Mouse (Mus musculus) hindbrain, embryonic 16.5 days (tissue): ENCODE data around the gene Mettl15. TPM values are rescaled to one million over a fixed set of nuclear protein-coding genes. Genes with fewer than 3 reads are reported as not detected.

Source experiments
- ATAC-seq: fragments of 200-750 bp; cut with Nextera tagmentation; 2 replicates; pipeline ENCODE4 v1.8.0; 2017; ENCODE audit warnings: moderate TSS enrichment, moderate library complexity
- H3K27ac ChIP-seq: fragments of 300-500 bp; sonication (generic); 2 replicates; pipeline ENCODE4 v1.5.1; 2014; ENCODE audit warnings: low read depth, mild to moderate bottlenecking, control low read depth, low read length, moderate library complexity
- H3K27me3 ChIP-seq: fragments of 300-500 bp; sonication (generic); replicated peaks from 2 replicates; pipeline ENCODE4 v1.6.1; 2014; ENCODE audit warnings: low read length; ENCODE audit not compliant: control insufficient read depth, insufficient read depth
- H3K36me3 ChIP-seq: fragments of 300-500 bp; sonication (generic); 2 replicates; pipeline ENCODE4 v1.6.1; 2014; ENCODE audit warnings: mild to moderate bottlenecking, low read length, moderate library complexity, mixed read lengths; ENCODE audit not compliant: control insufficient read depth, insufficient read depth
- H3K4me1 ChIP-seq: fragments of 300-500 bp; sonication (generic); 2 replicates; pipeline ENCODE4 v1.6.1; 2014; ENCODE audit warnings: low read depth, low read length; ENCODE audit not compliant: control insufficient read depth, insufficient read depth
- H3K4me2 ChIP-seq: fragments of 300-500 bp; sonication (generic); 2 replicates; pipeline ENCODE4 v1.6.1; 2014; ENCODE audit warnings: mild to moderate bottlenecking, low read length, control low read depth, moderate library complexity
- H3K4me3 ChIP-seq: fragments of 300-500 bp; sonication (generic); 2 replicates; pipeline ENCODE4 v1.5.1; 2014; ENCODE audit warnings: mild to moderate bottlenecking, low read length, control low read depth, moderate library complexity
- H3K9ac ChIP-seq: fragments of 300-500 bp; sonication (generic); 2 replicates; pipeline ENCODE4 v1.6.1; 2014; ENCODE audit warnings: low read depth, mild to moderate bottlenecking, control low read depth, low read length, moderate library complexity
- H3K9me3 ChIP-seq: fragments of 300-500 bp; sonication (generic); 2 replicates; pipeline ENCODE4 v1.6.1; 2014; ENCODE audit warnings: mild to moderate bottlenecking, low read length, moderate library complexity; ENCODE audit not compliant: control insufficient read depth
- WGBS: fragments of 180-500 bp; shearing (Covaris S2); extraction: QIAGEN DNeasy Blood & Tissue Kit; methylation state at CpG from one replicate; pipeline ENCODE4 v1.1.7; 2014; 5-methylcytosine and 5-hydroxymethylcytosine counted together
- polyA plus RNA-seq: library from polyadenylated mRNA; unstranded; fragments of >200 nt; fragmentation: Nextera tagmentation; extraction: Ambion mirVana; gene quantifications from 2 replicates; pipeline ENCODE4 v1.2.1, GENCODE M21; 2015

The Mettl15 gene
- polyA plus RNA-seq, 1 experiment from 2014 or later: 12.3 TPM

- no peaks in the 10 kb centered on the region for H3K9me3 ChIP-seq
- no peak for ATAC-seq
- WGBS: 7% methylated on average over 4 of the region's 4 CpGs
- H3K4me2 ChIP-seq: peak overlapping the region; percentile 78
- H3K4me1 ChIP-seq: peaks cover 6% of the 10 kb centered on the region
- H3K27ac ChIP-seq: peak overlapping the region; percentile 57
- no peaks in the 10 kb centered on the region for H3K27me3 ChIP-seq
- H3K4me3 ChIP-seq: peak overlapping the region; percentile 65
- no peaks in the 10 kb centered on the region for H3K36me3 ChIP-seq
- H3K9ac ChIP-seq: peak overlapping the region; percentile 60
These were observed 312 bp downstream of the Mettl15 start for GRCm38 (mm10) chr2:109280272-109280599.

- H3K4me3 ChIP-seq: peak overlapping the region; percentile 44
- no peak overlapping the region for H3K27ac ChIP-seq
- H3K9me3 ChIP-seq: no peaks in the 10 kb centered on the region
- WGBS: 2% methylated on average over 16 of the region's 16 CpGs
- peak overlapping the region; percentile 46 for H3K9ac ChIP-seq
- H3K4me1 ChIP-seq: peaks cover 6% of the 10 kb centered on the region
- no peak for ATAC-seq
- no peaks in the 10 kb centered on the region for H3K27me3 ChIP-seq
- H3K36me3 ChIP-seq: no peaks in the 10 kb centered on the region
- H3K4me2 ChIP-seq: peak overlapping the region; percentile 55
These were observed 2.5 kb downstream of the Mettl15 start for GRCm38 (mm10) chr2:109278036-109278435.

GRCm38 (mm10) chr2:109277593-109277992, 3.0 kb downstream of the Mettl15 start:
- Histone ChIP-seq H3K4me1 (peaks cover 6% of the 10 kb centered on the region), H3K9me3 (no peaks in the 10 kb centered on the region), H3K27me3 (no peaks in the 10 kb centered on the region), H3K36me3 (no peaks in the 10 kb centered on the region), H3K4me2 (peak overlapping the region; percentile 55), H3K4me3 (peak overlapping the region; percentile 44), H3K27ac (no peak overlapping the region), H3K9ac (peak overlapping the region; percentile 46)
- 7% methylated on average over 7 of the region's 7 CpGs for WGBS
- ATAC-seq: no peak

GRCm38 (mm10) chr2:109273098-109273497, 7.5 kb downstream of the Mettl15 start:
- Histone ChIP-seq H3K4me3 (no peak overlapping the region), H3K27ac (no peak overlapping the region), H3K9ac (no peak overlapping the region), H3K36me3 (no peaks in the 10 kb centered on the region), H3K9me3 (no peaks in the 10 kb centered on the region), H3K27me3 (no peaks in the 10 kb centered on the region), H3K4me1 (0 out of 2 replicates have a peak, but pooled peaks cover 1% of the 10 kb centered on the region), H3K4me2 (no peak overlapping the region)
- ATAC-seq: no peak
- 86% methylated on average over 1 of the region's 1 CpGs for WGBS

GRCm38 (mm10) chr2:109262779-109263178, 17.8 kb downstream of the Mettl15 start:
- 93% methylated on average over 1 of the region's 1 CpGs for WGBS
- H3K4me3 ChIP-seq: no peak overlapping the region
- no peaks in the 10 kb centered on the region for H3K27me3 ChIP-seq
- no peak overlapping the region for H3K27ac ChIP-seq
- H3K9ac ChIP-seq: no peak overlapping the region
- no peaks in the 10 kb centered on the region for H3K36me3 ChIP-seq
- no peaks in the 10 kb centered on the region for H3K4me1 ChIP-seq
- no peak for ATAC-seq
- no peak overlapping the region for H3K4me2 ChIP-seq
- no peaks in the 10 kb centered on the region for H3K9me3 ChIP-seq

GRCm38 (mm10) chr2:109241947-109242346, 38.6 kb downstream of the Mettl15 start:
- Histone ChIP-seq H3K9me3 (no peaks in the 10 kb centered on the region), H3K36me3 (no peaks in the 10 kb centered on the region), H3K27ac (no peak overlapping the region), H3K9ac (no peak overlapping the region), H3K4me1 (no peaks in the 10 kb centered on the region), H3K4me3 (no peak overlapping the region), H3K27me3 (no peaks in the 10 kb centered on the region), H3K4me2 (no peak overlapping the region)
- WGBS: 64% methylated on average over 3 of the region's 3 CpGs
- ATAC-seq: no peak

- Histone ChIP-seq H3K27ac (no peak overlapping the region), H3K4me3 (no peak overlapping the region), H3K36me3 (no peaks in the 10 kb centered on the region), H3K27me3 (no peaks in the 10 kb centered on the region), H3K9me3 (no peaks in the 10 kb centered on the region), H3K9ac (no peak overlapping the region), H3K4me2 (no peak overlapping the region), H3K4me1 (no peaks in the 10 kb centered on the region)
- ATAC-seq: no peak
- WGBS: 89% methylated on average over 1 of the region's 1 CpGs
These were observed 44.8 kb downstream of the Mettl15 start for GRCm38 (mm10) chr2:109235741-109236140.

GRCm38 (mm10) chr2:109233876-109234275, 46.7 kb downstream of the Mettl15 start:
- ATAC-seq: no peak
- Histone ChIP-seq H3K27ac (no peak overlapping the region), H3K4me1 (no peaks in the 10 kb centered on the region)

GRCm38 (mm10) chr2:109230443-109230842, 50.1 kb downstream of the Mettl15 start:
- H3K27me3 ChIP-seq: no peaks in the 10 kb centered on the region
- no peak overlapping the region for H3K9ac ChIP-seq
- no peak overlapping the region for H3K4me3 ChIP-seq
- H3K9me3 ChIP-seq: no peaks in the 10 kb centered on the region
- H3K4me2 ChIP-seq: no peak overlapping the region
- ATAC-seq: no peak
- no peaks in the 10 kb centered on the region for H3K4me1 ChIP-seq
- H3K36me3 ChIP-seq: no peaks in the 10 kb centered on the region
- no peak overlapping the region for H3K27ac ChIP-seq

More at GRCm38 (mm10) chr2:109233876-109234275, 46.7 kb downstream of the Mettl15 start:
- no peak overlapping the region for H3K4me3 ChIP-seq
- H3K9me3 ChIP-seq: no peaks in the 10 kb centered on the region
- WGBS: 81% methylated on average over 4 of the region's 4 CpGs
- H3K27me3 ChIP-seq: no peaks in the 10 kb centered on the region
- H3K4me2 ChIP-seq: no peak overlapping the region
- no peaks in the 10 kb centered on the region for H3K36me3 ChIP-seq
- no peak overlapping the region for H3K9ac ChIP-seq

GRCm38 (mm10) chr2:109227196-109227595, 53.4 kb downstream of the Mettl15 start:
- WGBS: 80% methylated on average over 3 of the region's 3 CpGs

More at GRCm38 (mm10) chr2:109227196-109227595, 53.4 kb downstream of the Mettl15 start:
- Histone ChIP-seq H3K27ac (no peak overlapping the region), H3K4me2 (no peak overlapping the region), H3K27me3 (no peaks in the 10 kb centered on the region), H3K9ac (no peak overlapping the region), H3K4me1 (no peaks in the 10 kb centered on the region), H3K4me3 (no peak overlapping the region), H3K36me3 (no peaks in the 10 kb centered on the region), H3K9me3 (no peaks in the 10 kb centered on the region)
- no peak for ATAC-seq
